Mouse (Mus musculus) kidney, adult 9 months (tissue): ENCODE measurements around the gene Lpin1.

ENCODE experiments used
- DNase-seq: peaks from one replicate; pipeline ENCODE4 v3.0.0; 2022

The Lpin1 gene

GRCm38 (mm10) chr12:16515183-16515582 is 95.6 kb downstream of the Lpin1 start:
- DNase-seq, result no peak

DNA sequence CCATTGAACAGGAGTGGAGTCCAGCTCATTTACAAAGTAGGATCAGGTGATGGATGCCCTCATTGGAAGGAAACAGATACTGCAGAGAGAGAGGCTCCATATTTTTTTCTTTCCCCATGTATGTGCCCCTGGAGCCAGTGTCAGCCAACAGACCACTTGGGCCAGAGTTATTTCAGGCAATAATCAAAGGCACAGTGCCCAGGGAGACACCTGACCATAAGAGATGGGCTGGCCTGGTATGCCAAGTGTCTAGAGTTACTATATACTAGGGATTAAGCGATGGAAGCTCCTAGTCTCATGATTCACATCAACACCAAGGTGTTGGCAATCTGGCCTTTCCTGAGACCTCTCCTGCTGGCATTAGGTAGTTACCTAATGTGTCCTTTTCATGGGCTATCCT is 97.8 kb downstream of the Lpin1 start:
- no peak for DNase-seq

DNA sequence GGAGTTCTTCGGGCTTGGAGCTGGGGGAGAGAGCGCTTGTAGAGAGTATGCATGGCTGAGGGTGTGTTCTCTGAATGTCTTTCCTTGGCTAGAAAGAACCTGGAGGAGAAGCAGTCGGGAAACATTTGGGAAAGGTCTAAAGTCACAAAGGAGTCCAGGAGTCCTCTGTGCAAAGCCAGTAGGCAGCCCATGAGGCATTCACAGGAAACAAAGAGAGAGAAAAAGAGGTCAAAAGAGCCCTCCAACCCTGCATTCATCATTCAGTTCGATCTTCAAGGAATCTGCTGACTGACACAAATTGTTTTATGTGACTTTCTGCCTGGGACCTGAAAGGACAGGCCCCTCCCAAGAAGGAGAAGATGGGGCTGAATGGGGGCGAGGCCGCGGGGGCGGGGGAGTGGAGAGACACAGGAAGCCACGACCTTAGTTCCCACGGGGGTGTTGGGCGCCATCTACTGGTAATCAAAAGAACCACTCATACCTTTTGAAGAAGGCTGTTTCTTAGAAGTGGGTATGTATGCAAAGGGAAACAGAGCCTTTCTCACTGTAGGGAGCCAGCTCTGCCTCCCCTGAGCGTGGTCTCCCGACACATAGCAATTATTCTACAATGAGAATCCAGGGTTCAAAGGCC is 101.5 kb downstream of the Lpin1 start:
- peak; percentile 57 for DNase-seq

DNA sequence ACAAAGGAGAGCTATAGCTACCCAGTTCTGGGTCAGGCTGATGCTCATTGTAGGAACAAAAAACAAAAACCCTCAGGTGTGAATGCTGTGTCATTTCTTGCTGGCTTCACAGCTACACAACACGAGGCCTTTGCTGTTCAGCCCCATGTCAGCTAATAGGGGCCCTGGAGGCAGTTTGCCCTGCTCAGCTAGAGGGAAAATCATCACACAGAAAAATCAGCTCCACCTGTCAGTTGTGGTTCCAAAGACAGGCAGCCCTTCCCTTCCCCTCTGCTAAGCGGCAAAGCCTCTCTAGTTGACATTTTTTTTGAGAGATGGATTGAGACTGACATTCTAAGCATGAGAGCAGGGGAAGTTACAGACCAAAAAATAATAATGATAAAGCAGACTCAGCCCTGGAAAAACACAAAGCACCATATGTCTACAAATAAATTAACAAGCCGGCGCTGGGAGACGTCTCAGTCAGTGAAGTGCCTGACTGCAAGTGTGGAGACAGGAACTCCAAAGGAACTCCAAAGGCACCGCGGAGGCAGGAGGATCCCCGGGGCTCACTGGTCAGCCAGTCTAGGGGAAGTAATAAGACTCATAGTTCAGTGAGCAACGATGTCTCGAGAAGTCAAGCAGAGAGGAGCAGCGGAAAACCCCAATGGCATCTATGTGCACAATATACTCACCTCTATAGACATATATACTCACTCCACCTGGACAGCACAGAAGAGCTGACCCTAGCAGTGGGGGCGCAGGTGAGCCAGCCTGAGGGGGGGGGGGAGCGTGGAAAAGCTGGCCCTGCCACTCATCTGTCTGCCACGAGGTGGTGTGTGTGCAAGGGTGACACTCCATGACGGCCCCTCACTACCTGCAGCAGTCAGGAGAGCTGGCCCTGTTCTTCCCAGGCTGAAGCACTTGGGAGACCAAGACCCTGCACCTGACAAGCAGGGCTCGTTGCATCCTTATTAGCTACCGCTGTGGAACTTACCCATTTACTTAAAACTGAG is 103.7 kb downstream of the Lpin1 start:
- no peak for DNase-seq

GRCm38 (mm10) chr12:16504244-16504643 is 106.5 kb downstream of the Lpin1 start:
- DNase-seq, result no peak

DNA sequence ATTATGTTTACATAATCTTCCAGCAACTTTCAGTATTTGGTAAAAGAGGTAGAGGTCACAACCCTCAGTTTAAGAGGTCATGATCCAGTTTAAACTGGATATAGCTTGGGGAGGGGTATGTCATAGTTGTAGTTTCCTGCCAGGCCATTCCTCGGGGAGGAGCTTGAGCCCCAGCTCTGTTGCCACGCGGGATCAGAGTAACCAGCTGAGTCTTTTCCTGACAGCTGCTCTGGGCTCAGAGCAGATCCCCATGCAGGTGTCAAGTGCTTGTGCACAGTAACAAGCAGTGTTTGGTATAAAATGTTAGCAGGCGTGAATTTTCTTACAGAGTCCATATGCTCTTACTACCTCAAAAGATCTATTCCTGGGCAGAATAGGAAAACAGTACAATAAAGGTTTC is 112.8 kb downstream of the Lpin1 start:
- no peak for DNase-seq

GRCm38 (mm10) chr12:16492713-16493112 is 118.1 kb downstream of the Lpin1 start:
- no peak for DNase-seq

DNA sequence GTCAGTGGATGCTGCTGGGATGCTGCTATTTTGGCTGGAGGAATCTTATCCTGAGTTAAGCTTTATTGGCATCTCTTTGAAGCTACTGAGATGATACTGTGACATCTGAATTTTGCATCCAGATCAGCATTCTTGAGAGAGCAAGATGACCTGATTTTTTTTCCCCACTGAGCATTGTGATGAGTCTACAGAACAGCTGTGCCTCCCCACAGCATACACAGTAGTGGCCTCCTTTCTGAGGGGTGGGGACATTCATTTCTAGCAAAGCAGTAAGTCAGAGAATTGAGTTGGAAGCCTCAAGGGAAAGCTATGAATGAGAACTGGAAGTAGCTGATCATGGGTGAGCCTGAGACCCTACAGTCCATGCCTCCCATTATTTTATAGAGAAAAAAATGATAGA is 121.9 kb downstream of the Lpin1 start:
- no peak for DNase-seq

DNA sequence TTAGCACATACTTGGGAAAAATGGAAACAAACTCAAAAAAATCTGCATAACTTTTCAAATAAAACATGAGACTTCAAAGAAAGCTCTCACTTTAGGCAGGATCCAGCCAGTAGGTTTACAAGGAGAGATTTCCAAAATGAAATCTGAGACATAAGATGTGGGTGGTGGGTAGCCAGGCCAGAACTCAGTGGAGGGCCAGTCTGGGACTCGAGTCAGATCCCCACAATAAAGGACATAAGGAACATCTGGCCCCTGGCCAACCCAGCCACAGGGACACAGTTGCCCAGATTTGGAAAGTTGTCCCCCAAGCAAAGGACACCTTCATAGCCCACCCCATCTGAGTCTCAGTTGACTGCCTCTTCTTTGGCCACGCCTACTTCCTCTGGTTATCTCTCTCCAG is 123.3 kb downstream of the Lpin1 start:
- DNase-seq, result no peak
